Mouse (Mus musculus): ENCODE measurements around the gene Grin2d. TPM values are rescaled to one million over a fixed set of nuclear protein-coding genes. Genes with fewer than 3 reads are reported as not detected.

Gene Grin2d
- polyA plus RNA-seq, 1 experiment from 2014 or later: 0.33 TPM

Other genes starting within 250 kb of the Grin2d start
- 2.6 and 2.9 TPM in 2 replicates for gene Mamstr, start 238.4 kb downstream of the Grin2d start, polyA plus RNA-seq (2016; fragmentation: Nextera tagmentation; extraction: Ambion mirVana)
- gene Fut2, start 212.0 kb downstream of the Grin2d start, polyA plus RNA-seq (2016; fragmentation: Nextera tagmentation; extraction: Ambion mirVana): 0.12 and 0.21 TPM in 2 replicates
- 0.39 and 0.98 TPM in 2 replicates for gene Ntn5, start 194.4 kb downstream of the Grin2d start, polyA plus RNA-seq (2016; fragmentation: Nextera tagmentation; extraction: Ambion mirVana)
- gene Sec1, start 184.0 kb downstream of the Grin2d start, polyA plus RNA-seq (2016; fragmentation: Nextera tagmentation; extraction: Ambion mirVana): 0.62 and 0.77 TPM in 2 replicates
- 8.3 and 13.0 TPM in 2 replicates for gene Car11, start 178.5 kb downstream of the Grin2d start, polyA plus RNA-seq (2016; fragmentation: Nextera tagmentation; extraction: Ambion mirVana)
- gene Dbp, start 173.3 kb downstream of the Grin2d start, polyA plus RNA-seq (2016; fragmentation: Nextera tagmentation; extraction: Ambion mirVana): 3.0 and 3.4 TPM in 2 replicates
- gene Rpl18, start 162.9 kb downstream of the Grin2d start, polyA plus RNA-seq (2016; fragmentation: Nextera tagmentation; extraction: Ambion mirVana): 1,010 and 1,126 TPM in 2 replicates
- gene Sphk2, start 160.4 kb downstream of the Grin2d start, polyA plus RNA-seq (2016; fragmentation: Nextera tagmentation; extraction: Ambion mirVana): 33.6 and 35.5 TPM in 2 replicates
- gene Fam83e, start 157.2 kb downstream of the Grin2d start, polyA plus RNA-seq (2016; fragmentation: Nextera tagmentation; extraction: Ambion mirVana): 1.6 and 1.8 TPM in 2 replicates
- not detected in 2 replicates for gene Spaca4, start 152.6 kb downstream of the Grin2d start, polyA plus RNA-seq (2016; fragmentation: Nextera tagmentation; extraction: Ambion mirVana)
- 2.3 and 5.4 TPM in 2 replicates for gene Lmtk3, start 94.6 kb downstream of the Grin2d start, polyA plus RNA-seq (2016; fragmentation: Nextera tagmentation; extraction: Ambion mirVana)
- 1.7 and 2.2 TPM in 2 replicates for gene Sult2b1, start 93.7 kb downstream of the Grin2d start, polyA plus RNA-seq (2016; fragmentation: Nextera tagmentation; extraction: Ambion mirVana)
- 164 and 231 TPM in 2 replicates for gene Cyth2, start 63.8 kb downstream of the Grin2d start, polyA plus RNA-seq (2016; fragmentation: Nextera tagmentation; extraction: Ambion mirVana)
- gene Kcnj14, start 53.6 kb downstream of the Grin2d start, polyA plus RNA-seq (2016; fragmentation: Nextera tagmentation; extraction: Ambion mirVana): 0.91 and 1.0 TPM in 2 replicates
- gene Grwd1, start 47.4 kb downstream of the Grin2d start, polyA plus RNA-seq (2016; fragmentation: Nextera tagmentation; extraction: Ambion mirVana): 85.2 and 110 TPM in 2 replicates
- 37.6 and 67.7 TPM in 2 replicates for gene Kdelr1, start 5.6 kb downstream of the Grin2d start, polyA plus RNA-seq (2016; fragmentation: Nextera tagmentation; extraction: Ambion mirVana)
- 1.1 and 1.3 TPM in 2 replicates for gene Syngr4, start 18.3 kb upstream of the Grin2d start, polyA plus RNA-seq (2016; fragmentation: Nextera tagmentation; extraction: Ambion mirVana)
- 4.5 and 4.8 TPM in 2 replicates for gene Tmem143, start 18.6 kb upstream of the Grin2d start, polyA plus RNA-seq (2016; fragmentation: Nextera tagmentation; extraction: Ambion mirVana)
- gene Emp3, start 43.0 kb upstream of the Grin2d start, polyA plus RNA-seq (2016; fragmentation: Nextera tagmentation; extraction: Ambion mirVana): 16.7 and 29.7 TPM in 2 replicates
- gene Ccdc114, start 45.7 kb upstream of the Grin2d start, polyA plus RNA-seq (2016; fragmentation: Nextera tagmentation; extraction: Ambion mirVana): 6.5 and 7.7 TPM in 2 replicates
- 0.12 and 0.20 TPM in 2 replicates for gene Abcc6, start 151.9 kb upstream of the Grin2d start, polyA plus RNA-seq (2016; fragmentation: Nextera tagmentation; extraction: Ambion mirVana)
- 29.3 and 30.7 TPM in 2 replicates for gene Nomo1, start 155.3 kb upstream of the Grin2d start, polyA plus RNA-seq (2016; fragmentation: Nextera tagmentation; extraction: Ambion mirVana)
- gene Kcnj11, start 222.4 kb upstream of the Grin2d start, polyA plus RNA-seq (2016; fragmentation: Nextera tagmentation; extraction: Ambion mirVana): 0.22 and 0.48 TPM in 2 replicates